Mouse (Mus musculus): ENCODE data around the gene Frs2. TPM values are rescaled to one million over a fixed set of nuclear protein-coding genes. Genes with fewer than 3 reads are reported as not detected.

The Frs2 gene
- polyA plus RNA-seq, 1 experiment from 2014 or later = 7.7 TPM

GRCm38 (mm10) chr10:117106244-117106643 lies 42.1 kb downstream of the Frs2 start:
- no peaks in the 10 kb centered on the region for H3K36me3 ChIP-seq (replicated peaks; ENCODE audit: insufficient read depth, low read length)
- peaks cover 44% of the 10 kb centered on the region for H3K4me1 ChIP-seq (ENCODE audit: insufficient read depth)
- DNase-seq (peak; percentile 41), ATAC-seq (peak; percentile 91)
- no peaks in the 10 kb centered on the region for H3K9me3 ChIP-seq (ENCODE audit: low read length)
- no peak overlapping the region for H3K4me3 ChIP-seq (ENCODE audit: low read depth, low read length)
- peak overlapping the region; percentile 55 for H3K4me2 ChIP-seq (ENCODE audit: low read depth, low read length)
- WGBS (ENCODE audit: insufficient replicate concordance) = 27% methylated on average over 4 of the region's 4 CpGs
- peak overlapping the region; percentile 69 for H3K27ac ChIP-seq (ENCODE audit: low read depth)
- no peaks in the 10 kb centered on the region for H3K27me3 ChIP-seq (ENCODE audit: insufficient read depth, low read length)
- TF ChIP-seq CTCF (IDR thresholded peaks at IDR 0.05; ENCODE audit: low read depth) (no peak), EP300 (IDR thresholded peaks at IDR 0.05; ENCODE audit: low read depth) (peak; percentile 98)
- H3K9ac ChIP-seq (replicated peaks) = peak overlapping the region; percentile 33; the same call in 1 of the 2 replicates

DNA sequence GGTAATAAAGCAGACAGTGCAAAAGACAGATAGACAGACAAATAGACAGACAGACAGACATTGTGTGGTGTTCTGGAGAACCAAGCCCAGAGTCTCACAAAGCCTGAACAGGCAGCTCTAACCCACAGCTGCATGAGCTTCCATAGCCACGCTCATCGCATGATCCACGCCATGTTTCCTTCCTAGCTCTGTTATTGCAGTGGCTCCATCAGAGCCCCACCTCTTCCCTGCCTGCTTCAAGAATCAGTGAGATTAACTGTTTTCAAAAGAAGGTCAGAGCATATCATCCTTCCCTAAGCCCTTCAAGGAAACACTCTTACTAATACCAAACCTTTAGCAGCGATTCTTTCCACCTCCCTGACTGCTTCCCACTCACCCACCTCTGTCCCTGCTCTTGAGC lies 43.3 kb downstream of the Frs2 start:
- Histone ChIP-seq H3K27ac (ENCODE audit: low read depth) (peak overlapping the region; percentile 69), H3K4me2 (ENCODE audit: low read depth, low read length) (peak overlapping the region; percentile 55), H3K4me3 (ENCODE audit: low read depth, low read length) (no peak overlapping the region), H3K9me3 (ENCODE audit: low read length) (no peaks in the 10 kb centered on the region), H3K36me3 (replicated peaks; ENCODE audit: insufficient read depth, low read length) (peaks cover 4% of the 10 kb centered on the region; the same call in 1 of the 2 replicates), H3K27me3 (ENCODE audit: insufficient read depth, low read length) (no peaks in the 10 kb centered on the region), H3K9ac (replicated peaks) (no peak overlapping the region), H3K4me1 (ENCODE audit: insufficient read depth) (peaks cover 34% of the 10 kb centered on the region)
- 42% methylated on average over 4 of the region's 4 CpGs for WGBS (ENCODE audit: insufficient replicate concordance)
- DNase-seq (no peak), ATAC-seq (peak; percentile 51)
- TF ChIP-seq CTCF (IDR thresholded peaks at IDR 0.05; ENCODE audit: low read depth) (no peak), EP300 (IDR thresholded peaks at IDR 0.05; ENCODE audit: low read depth) (no peak)

GRCm38 (mm10) chr10:117103854-117104598 lies 44.3 kb downstream of the Frs2 start:
- Histone ChIP-seq H3K36me3 (replicated peaks; ENCODE audit: insufficient read depth, low read length) (peaks cover 5% of the 10 kb centered on the region; the same call in 1 of the 2 replicates), H3K9me3 (ENCODE audit: low read length) (no peaks in the 10 kb centered on the region), H3K9ac (replicated peaks) (no peak overlapping the region), H3K27ac (ENCODE audit: low read depth) (peak overlapping the region; percentile 41; the same call in 1 of the 2 replicates), H3K27me3 (ENCODE audit: insufficient read depth, low read length) (no peaks in the 10 kb centered on the region), H3K4me1 (ENCODE audit: insufficient read depth) (peaks cover 33% of the 10 kb centered on the region), H3K4me2 (ENCODE audit: low read depth, low read length) (no peak overlapping the region), H3K4me3 (ENCODE audit: low read depth, low read length) (no peak overlapping the region)
- TF ChIP-seq CTCF (IDR thresholded peaks at IDR 0.05; ENCODE audit: low read depth) (no peak), EP300 (IDR thresholded peaks at IDR 0.05; ENCODE audit: low read depth) (no peak)
- ATAC-seq (no peak), DNase-seq (no peak)

- Histone ChIP-seq H3K9me3 (ENCODE audit: low read length) (no peaks in the 10 kb centered on the region), H3K27ac (ENCODE audit: low read depth) (no peak overlapping the region), H3K36me3 (replicated peaks; ENCODE audit: insufficient read depth, low read length) (peaks cover 17% of the 10 kb centered on the region), H3K9ac (replicated peaks) (no peak overlapping the region), H3K4me3 (ENCODE audit: low read depth, low read length) (no peak overlapping the region), H3K4me2 (ENCODE audit: low read depth, low read length) (no peak overlapping the region), H3K4me1 (ENCODE audit: insufficient read depth) (peaks cover 23% of the 10 kb centered on the region), H3K27me3 (ENCODE audit: insufficient read depth, low read length) (no peaks in the 10 kb centered on the region)
- 75% methylated on average over 5 of the region's 5 CpGs for WGBS (ENCODE audit: insufficient replicate concordance)
- TF ChIP-seq EP300 (IDR thresholded peaks at IDR 0.05; ENCODE audit: low read depth) = no peak
- no peak for ATAC-seq
- no peak for DNase-seq
Observed at GRCm38 (mm10) chr10:117100175-117100574, 48.2 kb downstream of the Frs2 start.

DNA sequence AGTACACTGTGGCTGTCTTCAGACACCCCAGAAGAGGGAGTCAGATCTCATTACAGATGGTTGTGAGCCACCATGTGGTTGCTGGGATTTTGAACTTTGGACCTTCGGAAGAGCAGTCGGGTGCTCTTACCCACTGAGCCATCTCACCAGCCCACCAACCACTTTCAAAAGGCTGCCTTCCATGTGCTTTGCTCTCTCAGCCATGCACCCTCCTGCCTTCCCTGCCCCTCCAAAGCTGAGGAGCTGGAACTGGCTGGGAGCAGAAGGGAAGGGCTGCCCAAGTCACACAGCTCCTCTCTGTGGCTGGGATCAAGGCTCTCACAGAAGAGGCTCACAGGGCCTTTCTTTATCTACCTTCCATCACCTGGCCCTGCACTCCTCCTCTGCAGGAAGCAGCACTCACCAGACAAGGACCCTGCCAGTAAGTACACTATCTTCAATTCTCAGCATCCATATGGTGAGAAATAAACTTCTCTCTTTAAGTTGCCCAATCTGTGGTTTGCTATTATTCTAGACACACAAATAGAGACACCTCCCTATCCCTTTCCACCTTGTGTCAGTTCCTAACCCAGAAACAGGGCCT lies 51.1 kb downstream of the Frs2 start:
- TF ChIP-seq EP300 (IDR thresholded peaks at IDR 0.05; ENCODE audit: low read depth) (peak; percentile 89), CTCF (IDR thresholded peaks at IDR 0.05; ENCODE audit: low read depth) (peak; percentile 5; the same call in 1 of the 2 replicates)
- no peak for DNase-seq
- no peak overlapping the region for H3K9ac ChIP-seq (replicated peaks)
- peaks cover 33% of the 10 kb centered on the region for H3K36me3 ChIP-seq (replicated peaks; ENCODE audit: insufficient read depth, low read length)
- no peaks in the 10 kb centered on the region for H3K9me3 ChIP-seq (ENCODE audit: low read length)
- 65% methylated on average over 2 of the region's 2 CpGs for WGBS (ENCODE audit: insufficient replicate concordance)
- no peak overlapping the region for H3K4me2 ChIP-seq (ENCODE audit: low read depth, low read length)
- no peak overlapping the region for H3K4me3 ChIP-seq (ENCODE audit: low read depth, low read length)
- peak; percentile 95 for ATAC-seq
- peaks cover 5% of the 10 kb centered on the region; the same call in 1 of the 2 replicates for H3K4me1 ChIP-seq (ENCODE audit: insufficient read depth)
- no peaks in the 10 kb centered on the region for H3K27me3 ChIP-seq (ENCODE audit: insufficient read depth, low read length)
- peak overlapping the region; percentile 35; the same call in 1 of the 2 replicates for H3K27ac ChIP-seq (ENCODE audit: low read depth)

GRCm38 (mm10) chr10:117096096-117096495 lies 52.2 kb downstream of the Frs2 start:
- TF ChIP-seq EP300 (IDR thresholded peaks at IDR 0.05; ENCODE audit: low read depth) = no peak
- no peak for TF ChIP-seq CTCF (IDR thresholded peaks at IDR 0.05; ENCODE audit: low read depth)
- Histone ChIP-seq H3K9me3 (ENCODE audit: low read length) (no peaks in the 10 kb centered on the region), H3K27ac (ENCODE audit: low read depth) (no peak overlapping the region), H3K9ac (replicated peaks) (no peak overlapping the region), H3K27me3 (ENCODE audit: insufficient read depth, low read length) (no peaks in the 10 kb centered on the region), H3K36me3 (replicated peaks; ENCODE audit: insufficient read depth, low read length) (peaks cover 40% of the 10 kb centered on the region), H3K4me3 (ENCODE audit: low read depth, low read length) (no peak overlapping the region), H3K4me1 (ENCODE audit: insufficient read depth) (peaks cover 5% of the 10 kb centered on the region; the same call in 1 of the 2 replicates), H3K4me2 (ENCODE audit: low read depth, low read length) (no peak overlapping the region)
- DNase-seq (no peak), ATAC-seq (no peak)
- 90% methylated on average over 6 of the region's 6 CpGs for WGBS (ENCODE audit: insufficient replicate concordance)

Measured in liver, postnatal 0 days (tissue).